Mouse (Mus musculus) hindbrain, embryonic 11.5 days (tissue): ENCODE measurements around the gene Zbtb40. TPM values are rescaled to one million over a fixed set of nuclear protein-coding genes. Genes with fewer than 3 reads are reported as not detected.

ENCODE experiments used
- ATAC-seq: fragments of 200-750 bp; cut with Nextera tagmentation; 2 replicates; pipeline ENCODE4 v1.8.0; 2017; ENCODE audit warnings: mild to moderate bottlenecking, moderate TSS enrichment, moderate library complexity; ENCODE audit not compliant: low FRiP score
- DNase-seq: peaks from one replicate; pipeline ENCODE4 v3.0.0-alpha.2; 2015; ENCODE audit warnings: low spot score
- H3K27ac ChIP-seq: fragments of 300-500 bp; sonication (generic); 2 replicates; pipeline ENCODE4 v1.5.1; 2014; ENCODE audit warnings: mild to moderate bottlenecking, low read depth, low read length
- H3K27me3 ChIP-seq: fragments of 300-500 bp; sonication (generic); 2 replicates; pipeline ENCODE4 v1.6.1; 2014; ENCODE audit warnings: mild to moderate bottlenecking, low read length, moderate library complexity, mixed read lengths; ENCODE audit not compliant: control insufficient read depth, insufficient read depth
- H3K36me3 ChIP-seq: fragments of 300-500 bp; sonication (generic); 2 replicates; pipeline ENCODE4 v1.6.1; 2014; ENCODE audit warnings: mild to moderate bottlenecking, low read length, moderate library complexity, mixed read lengths; ENCODE audit not compliant: control insufficient read depth, insufficient read depth
- H3K4me1 ChIP-seq: fragments of 300-500 bp; sonication (generic); replicated peaks from 2 replicates; pipeline ENCODE4 v1.6.1; 2014; ENCODE audit warnings: low read length, mixed read lengths; ENCODE audit not compliant: control insufficient read depth, insufficient read depth
- H3K4me2 ChIP-seq: fragments of 300-500 bp; sonication (generic); replicated peaks from 2 replicates; pipeline ENCODE4 v1.6.1; 2014; ENCODE audit warnings: mild to moderate bottlenecking, low read depth, low read length
- H3K4me3 ChIP-seq: fragments of 300-500 bp; sonication (generic); 2 replicates; pipeline ENCODE4 v1.5.1; 2014; ENCODE audit warnings: low read depth, low read length
- H3K9ac ChIP-seq: fragments of 300-500 bp; sonication (generic); 2 replicates; pipeline ENCODE4 v1.6.1; 2014; ENCODE audit warnings: low read depth, low read length
- H3K9me3 ChIP-seq: fragments of 300-500 bp; sonication (generic); 2 replicates; pipeline ENCODE4 v1.6.1; 2016; ENCODE audit warnings: low read length; ENCODE audit not compliant: control insufficient read depth
- WGBS: fragments of 180-500 bp; shearing (Covaris S2); extraction: QIAGEN DNeasy Blood & Tissue Kit; methylation state at CpG from one replicate; pipeline ENCODE4 v1.1.7; 2014; 5-methylcytosine and 5-hydroxymethylcytosine counted together
- polyA plus RNA-seq: library from polyadenylated mRNA; unstranded; fragments of >200 nt; fragmentation: Nextera tagmentation; extraction: Ambion mirVana; gene quantifications from 2 replicates; pipeline ENCODE4 v1.2.1, GENCODE M21; 2014

Gene Zbtb40
- polyA plus RNA-seq, 1 experiment from 2014 or later, result 3.5 TPM

GRCm38 (mm10) chr4:137001020-137001419 lies 47.6 kb downstream of the Zbtb40 start:
- ATAC-seq (no peak), DNase-seq (no peak)
- Histone ChIP-seq H3K27me3 (no peaks in the 10 kb centered on the region), H3K9ac (no peak overlapping the region), H3K4me3 (no peak overlapping the region), H3K27ac (no peak overlapping the region), H3K36me3 (no peaks in the 10 kb centered on the region), H3K4me2 (no peak overlapping the region), H3K4me1 (no peaks in the 10 kb centered on the region), H3K9me3 (no peaks in the 10 kb centered on the region)
- 86% methylated on average over 7 of the region's 7 CpGs for WGBS

- no peak for ATAC-seq
Measured at GRCm38 (mm10) chr4:136998371-136998770, 50.2 kb downstream of the Zbtb40 start.

GRCm38 (mm10) chr4:136997723-136998345 lies 50.8 kb downstream of the Zbtb40 start:
- Histone ChIP-seq H3K36me3 (no peaks in the 10 kb centered on the region), H3K4me1 (no peaks in the 10 kb centered on the region), H3K4me3 (no peak overlapping the region), H3K9me3 (no peaks in the 10 kb centered on the region), H3K27ac (no peak overlapping the region), H3K4me2 (no peak overlapping the region), H3K27me3 (no peaks in the 10 kb centered on the region), H3K9ac (no peak overlapping the region)
- ATAC-seq, result no peak
- no peak for DNase-seq
- 92% methylated on average over 12 of the region's 12 CpGs for WGBS

More at GRCm38 (mm10) chr4:136998371-136998770, 50.2 kb downstream of the Zbtb40 start:
- no peak overlapping the region for H3K4me3 ChIP-seq
- 90% methylated on average over 7 of the region's 7 CpGs for WGBS
- no peaks in the 10 kb centered on the region for H3K9me3 ChIP-seq
- H3K36me3 ChIP-seq, result no peaks in the 10 kb centered on the region
- H3K4me2 ChIP-seq, result no peak overlapping the region
- H3K9ac ChIP-seq, result no peak overlapping the region
- no peaks in the 10 kb centered on the region for H3K4me1 ChIP-seq
- no peak for DNase-seq
- H3K27me3 ChIP-seq, result no peaks in the 10 kb centered on the region
- H3K27ac ChIP-seq, result no peak overlapping the region

- WGBS, result 79% methylated on average over 7 of the region's 7 CpGs
- Histone ChIP-seq H3K4me2 (no peak overlapping the region), H3K4me1 (no peaks in the 10 kb centered on the region), H3K9ac (no peak overlapping the region), H3K27ac (no peak overlapping the region), H3K9me3 (no peaks in the 10 kb centered on the region), H3K4me3 (no peak overlapping the region), H3K27me3 (no peaks in the 10 kb centered on the region), H3K36me3 (no peaks in the 10 kb centered on the region)
- DNase-seq (no peak), ATAC-seq (no peak)
Measured at GRCm38 (mm10) chr4:136996933-136997332, 51.7 kb downstream of the Zbtb40 start.

- H3K4me3 ChIP-seq, result no peak overlapping the region
- no peaks in the 10 kb centered on the region for H3K27me3 ChIP-seq
- ATAC-seq (no peak), DNase-seq (no peak)
- 92% methylated on average over 14 of the region's 14 CpGs for WGBS
- no peak overlapping the region for H3K4me2 ChIP-seq
- no peaks in the 10 kb centered on the region for H3K4me1 ChIP-seq
- H3K36me3 ChIP-seq, result no peaks in the 10 kb centered on the region
- H3K9ac ChIP-seq, result no peak overlapping the region
- H3K27ac ChIP-seq, result no peak overlapping the region
- H3K9me3 ChIP-seq, result no peaks in the 10 kb centered on the region
Measured at GRCm38 (mm10) chr4:136995361-136995760, 53.2 kb downstream of the Zbtb40 start.

- ATAC-seq (no peak), DNase-seq (no peak)
- WGBS, result 66% methylated on average over 9 of the region's 9 CpGs
- 0 out of 2 replicates have a peak overlapping the region, but pooled peaks have one; percentile 11 for H3K9ac ChIP-seq
- no peaks in the 10 kb centered on the region for H3K9me3 ChIP-seq
- no peaks in the 10 kb centered on the region for H3K36me3 ChIP-seq
- H3K27ac ChIP-seq, result no peak overlapping the region
- no peak overlapping the region for H3K4me3 ChIP-seq
- peaks cover 6% of the 10 kb centered on the region; the same call in 1 of the 2 replicates for H3K4me1 ChIP-seq
- no peaks in the 10 kb centered on the region for H3K27me3 ChIP-seq
- no peak overlapping the region for H3K4me2 ChIP-seq
Measured at GRCm38 (mm10) chr4:136981993-136982695, 66.5 kb downstream of the Zbtb40 start.

GRCm38 (mm10) chr4:136981347-136981746 lies 67.3 kb downstream of the Zbtb40 start:
- Histone ChIP-seq H3K4me3 (no peak overlapping the region), H3K4me1 (peaks cover 6% of the 10 kb centered on the region; the same call in 1 of the 2 replicates), H3K9ac (no peak overlapping the region), H3K27ac (no peak overlapping the region), H3K27me3 (no peaks in the 10 kb centered on the region), H3K9me3 (no peaks in the 10 kb centered on the region), H3K36me3 (no peaks in the 10 kb centered on the region), H3K4me2 (no peak overlapping the region)
- peak; percentile 78 for DNase-seq
- 3% methylated on average over 12 of the region's 12 CpGs for WGBS
- peak; percentile 74 for ATAC-seq

- no peaks in the 10 kb centered on the region for H3K27me3 ChIP-seq
- H3K9me3 ChIP-seq, result no peaks in the 10 kb centered on the region
- no peak for ATAC-seq
- no peak overlapping the region for H3K4me3 ChIP-seq
- no peak for DNase-seq
- no peak overlapping the region for H3K4me2 ChIP-seq
- no peaks in the 10 kb centered on the region for H3K36me3 ChIP-seq
- no peak overlapping the region for H3K27ac ChIP-seq
- H3K4me1 ChIP-seq, result peaks cover 6% of the 10 kb centered on the region; the same call in 1 of the 2 replicates
- 76% methylated on average over 4 of the region's 4 CpGs for WGBS
- no peak overlapping the region for H3K9ac ChIP-seq
Measured at GRCm38 (mm10) chr4:136980921-136981320, 67.7 kb downstream of the Zbtb40 start.

- WGBS, result 65% methylated on average over 8 of the region's 8 CpGs
- H3K4me3 ChIP-seq, result no peak overlapping the region
- H3K9me3 ChIP-seq, result no peaks in the 10 kb centered on the region
- H3K9ac ChIP-seq, result no peak overlapping the region
- peaks cover 6% of the 10 kb centered on the region; the same call in 1 of the 2 replicates for H3K4me1 ChIP-seq
- no peaks in the 10 kb centered on the region for H3K36me3 ChIP-seq
- H3K27ac ChIP-seq, result no peak overlapping the region
- no peaks in the 10 kb centered on the region for H3K27me3 ChIP-seq
- no peak overlapping the region for H3K4me2 ChIP-seq
- DNase-seq (no peak), ATAC-seq (no peak)
Measured at GRCm38 (mm10) chr4:136977244-136977643, 71.4 kb downstream of the Zbtb40 start.
